Mouse (Mus musculus) fibroblast of lung, adult 2 months (primary cell): ENCODE results near the gene Ankrd23.
"Not testable (repeated sequence)": the region's sequence is repeated elsewhere in the genome, so short reads cannot be mapped to it uniquely, and the experiment has no call there.

Experiments used
- DNase-seq: peaks from one replicate; pipeline ENCODE4 v3.0.0-alpha.2; 2011; ENCODE audit warnings: low read depth

Gene Ankrd23

DNA sequence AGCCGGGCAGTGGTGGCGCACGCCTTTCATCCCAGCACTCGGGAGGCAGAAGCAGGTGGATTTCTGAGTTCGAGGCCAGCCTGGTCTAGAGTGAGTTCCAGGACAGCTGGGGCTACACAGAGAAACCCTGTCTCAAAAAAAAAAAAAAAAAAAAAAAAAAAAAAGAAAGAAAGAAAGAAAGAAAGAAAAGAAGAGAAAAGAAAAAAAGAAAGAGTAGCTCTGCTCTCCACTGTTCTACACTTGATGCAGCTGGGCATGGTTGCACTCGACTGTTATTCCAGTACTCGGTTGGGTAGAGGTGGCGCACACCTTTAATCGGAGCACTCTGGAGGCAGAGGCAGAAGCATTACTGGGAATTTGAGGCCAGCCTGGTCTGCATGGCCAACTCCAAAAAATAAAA is at the start of gene Ankrd23:
Ankrd23 (minus strand) TSS at position 101 of the 400 bp plus-strand sequence.
- not testable (repeated sequence) for DNase-seq

DNA sequence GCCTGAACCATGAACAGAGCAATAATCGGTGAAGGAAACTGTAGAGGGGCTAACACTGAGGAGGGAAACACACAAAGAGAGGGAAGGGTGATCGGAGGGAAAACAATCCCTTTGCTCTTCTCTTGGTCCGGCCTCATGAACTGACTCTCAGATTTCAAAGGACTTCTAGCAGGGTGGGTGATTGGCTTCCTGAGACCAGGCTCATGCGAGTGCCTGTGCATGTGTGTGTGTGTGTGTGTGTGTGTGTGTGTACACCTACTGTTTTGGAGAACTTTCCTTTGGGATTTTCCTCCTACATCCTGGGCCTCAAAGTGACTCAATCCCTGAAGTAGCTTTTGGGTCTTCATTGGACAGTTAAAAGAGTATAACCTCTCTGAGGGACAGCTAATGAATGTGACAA is 49.6 kb upstream of the Ankrd23 start:
- no peak for DNase-seq

DNA sequence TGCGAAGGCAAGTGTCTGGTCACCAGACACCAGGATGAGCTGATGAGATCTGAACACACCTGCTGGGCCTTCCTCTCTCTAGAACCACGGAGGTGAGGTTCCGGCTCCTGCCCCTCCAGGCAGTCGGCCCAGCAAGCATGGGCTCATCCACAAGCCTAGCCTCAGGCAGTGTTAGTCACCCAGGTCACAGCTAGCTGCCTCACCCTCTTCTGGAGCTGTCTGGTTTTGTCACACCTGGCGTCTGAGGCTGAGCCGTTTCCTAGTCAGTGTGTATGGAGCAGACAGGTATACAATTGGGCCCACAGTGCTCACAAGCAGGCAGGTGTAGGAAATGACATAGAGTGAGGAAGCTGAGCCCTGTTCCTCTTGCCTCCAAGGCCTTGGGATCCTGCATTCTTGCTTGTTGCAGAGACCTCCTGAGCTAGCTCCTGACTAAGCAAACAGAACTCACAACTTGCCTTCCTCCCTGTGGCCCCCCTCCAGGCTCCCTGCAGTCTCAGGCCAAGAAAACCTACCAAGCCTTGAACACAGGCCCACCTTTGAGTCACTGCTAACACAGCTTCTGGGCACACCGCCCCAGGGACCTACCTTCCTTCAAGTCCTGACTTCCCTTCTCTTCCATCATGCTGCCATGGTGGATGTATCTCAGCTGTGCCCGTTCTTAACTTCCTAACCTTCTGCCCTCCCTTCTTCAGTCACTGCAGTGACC is 46.9 kb upstream of the Ankrd23 start:
- DNase-seq = no peak

DNA sequence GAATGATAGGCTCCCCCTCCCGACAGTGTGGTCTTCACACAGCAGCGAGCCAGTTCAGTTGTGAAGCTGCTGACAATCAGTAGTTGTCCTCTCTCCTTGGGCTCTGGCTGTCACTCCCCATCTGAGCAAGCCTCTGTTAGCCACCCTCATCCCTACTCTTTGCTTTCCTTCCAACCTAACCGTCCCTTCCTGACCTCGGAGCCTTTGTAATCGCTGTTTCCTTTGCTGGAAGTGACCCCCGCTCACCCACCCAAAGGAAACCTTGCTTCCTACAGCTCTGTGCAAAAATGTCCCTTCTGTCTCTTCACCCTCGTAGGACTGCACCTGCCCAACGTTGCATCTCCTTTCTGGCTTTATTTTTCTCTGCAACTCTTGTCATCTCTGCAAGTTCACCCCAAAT is 45.5 kb upstream of the Ankrd23 start:
- no peak for DNase-seq

DNA sequence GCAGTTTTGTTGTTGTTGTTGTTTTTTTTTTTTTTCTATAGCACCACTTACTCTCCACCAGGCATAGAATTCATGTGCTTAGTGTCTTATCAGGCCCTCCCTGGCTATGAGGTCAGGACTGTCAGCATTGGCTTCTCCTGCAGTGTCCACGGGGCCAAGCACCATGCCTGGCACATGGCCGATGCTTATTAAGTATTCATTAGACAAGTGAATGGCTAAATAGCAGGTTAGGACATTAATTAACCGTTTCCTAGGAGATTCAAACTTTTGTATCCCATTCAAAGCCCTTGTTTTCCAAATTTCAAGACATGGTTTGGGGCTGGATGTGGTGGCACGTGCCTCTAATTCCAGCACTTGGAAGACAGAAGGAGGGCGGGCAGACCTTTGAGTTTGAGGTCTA is 44.6 kb upstream of the Ankrd23 start:
- no peak for DNase-seq

DNA sequence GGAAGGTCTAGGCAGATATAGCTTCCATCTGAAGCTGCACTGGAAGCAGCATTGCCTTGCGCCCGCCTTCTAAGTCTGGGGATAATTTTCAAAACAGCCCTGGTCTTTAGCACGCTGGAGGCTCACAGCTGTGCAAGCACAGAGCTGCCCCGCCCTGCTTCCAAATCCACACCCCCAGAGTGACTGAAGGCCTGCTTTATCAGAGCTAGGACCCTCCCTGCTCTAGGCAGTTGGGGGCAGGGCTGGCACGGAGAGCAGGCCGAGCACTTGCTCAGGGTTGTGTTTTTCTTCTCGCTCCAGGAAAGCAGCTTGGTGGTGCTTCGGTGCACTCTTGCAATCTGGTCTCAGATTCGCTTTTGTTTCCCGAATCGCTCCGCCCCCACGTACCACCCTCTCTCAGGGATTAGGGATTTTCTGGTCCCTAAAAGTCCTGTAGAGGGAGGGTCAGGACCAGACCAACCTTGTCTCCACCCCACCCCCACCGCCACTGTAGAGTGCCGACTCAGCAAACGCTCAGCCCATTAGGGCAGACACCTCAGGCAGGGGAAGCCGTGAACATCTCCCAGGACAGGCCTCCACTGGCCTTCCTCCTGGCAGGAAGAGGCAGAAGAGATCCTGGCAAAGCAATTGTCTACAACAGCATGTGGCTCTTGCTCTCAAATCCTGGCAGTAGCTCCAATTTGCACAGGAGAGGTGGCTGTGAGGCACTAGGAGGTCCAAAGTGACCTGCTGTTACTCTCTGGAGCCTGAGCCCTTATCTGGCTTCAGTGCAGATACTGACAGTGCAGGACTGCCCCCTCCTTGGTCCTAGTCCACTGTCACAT is 43.9 kb upstream of the Ankrd23 start:
- no peak for DNase-seq

DNA sequence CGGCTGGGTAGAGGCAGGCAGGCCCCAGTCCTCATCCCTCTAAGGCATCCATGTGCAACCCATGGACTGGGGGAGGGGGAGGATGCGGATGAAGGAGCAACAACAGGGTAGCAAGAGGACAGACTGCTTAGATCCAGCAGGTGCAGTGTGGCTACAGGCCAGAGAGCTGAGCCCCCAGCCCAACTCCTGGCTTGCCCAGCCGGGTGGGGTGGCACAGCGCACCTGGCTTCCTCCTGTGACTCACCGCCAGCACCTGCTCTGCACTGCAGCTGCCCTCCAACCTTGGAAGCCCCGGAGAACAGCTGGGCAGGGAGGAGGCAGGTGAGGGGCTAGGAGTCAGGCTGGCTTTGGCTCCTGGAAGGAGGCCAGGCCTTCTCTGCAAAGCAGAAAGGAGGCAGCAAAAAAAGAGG is 43.3 kb upstream of the Ankrd23 start:
- no peak for DNase-seq

DNA sequence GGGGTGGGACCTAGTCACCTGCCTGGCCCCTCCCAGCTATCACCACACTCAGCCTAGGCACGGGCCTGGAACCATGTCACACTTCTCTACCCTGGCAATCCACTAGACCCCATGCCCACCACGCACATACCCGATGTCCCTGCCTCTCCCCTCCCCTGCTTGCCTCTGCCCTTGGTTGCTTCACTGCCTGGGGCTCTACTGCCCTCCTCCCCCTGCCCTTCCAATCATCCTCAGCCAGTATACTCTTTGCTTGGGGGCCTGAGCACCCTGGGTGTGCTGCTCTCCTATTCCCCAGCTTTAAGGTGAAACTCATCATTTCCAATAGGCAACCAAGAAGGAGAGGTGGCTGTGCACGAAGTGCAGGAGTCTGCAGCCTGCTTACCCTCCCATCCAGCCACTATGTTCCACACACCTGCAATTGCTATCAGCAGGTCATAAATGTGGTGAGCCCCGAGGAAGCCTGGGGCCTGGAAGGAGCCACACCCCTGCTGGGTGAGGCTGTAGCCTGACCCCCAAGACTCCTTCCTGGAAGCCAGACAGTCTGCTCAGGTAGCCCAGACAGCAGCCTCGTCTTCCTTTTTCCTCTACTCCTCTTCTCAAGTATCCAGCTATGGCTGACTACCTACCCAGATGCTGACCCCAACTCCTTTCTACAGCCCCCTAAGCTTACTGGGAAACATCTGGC is 40.5 kb upstream of the Ankrd23 start:
- no peak for DNase-seq

DNA sequence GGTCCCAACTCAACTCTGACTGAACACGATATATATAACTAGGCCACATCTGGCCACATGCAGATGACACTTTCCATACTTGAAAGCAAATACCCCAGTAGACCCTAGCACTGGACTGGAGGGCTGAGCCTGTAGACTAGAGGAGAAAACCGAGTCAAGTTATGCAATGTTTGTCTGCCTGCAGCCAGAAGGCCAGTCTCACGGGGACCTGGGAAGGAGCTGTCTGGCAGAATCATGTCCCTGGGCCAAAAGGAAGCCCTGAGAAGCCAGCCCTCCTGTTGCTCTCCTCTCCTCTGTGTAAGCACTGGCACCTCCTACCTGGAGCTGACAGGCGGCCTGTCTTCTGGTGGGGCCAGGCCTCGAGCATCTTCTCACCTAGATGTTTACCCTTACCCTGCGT is 38.7 kb upstream of the Ankrd23 start:
- DNase-seq = no peak

DNA sequence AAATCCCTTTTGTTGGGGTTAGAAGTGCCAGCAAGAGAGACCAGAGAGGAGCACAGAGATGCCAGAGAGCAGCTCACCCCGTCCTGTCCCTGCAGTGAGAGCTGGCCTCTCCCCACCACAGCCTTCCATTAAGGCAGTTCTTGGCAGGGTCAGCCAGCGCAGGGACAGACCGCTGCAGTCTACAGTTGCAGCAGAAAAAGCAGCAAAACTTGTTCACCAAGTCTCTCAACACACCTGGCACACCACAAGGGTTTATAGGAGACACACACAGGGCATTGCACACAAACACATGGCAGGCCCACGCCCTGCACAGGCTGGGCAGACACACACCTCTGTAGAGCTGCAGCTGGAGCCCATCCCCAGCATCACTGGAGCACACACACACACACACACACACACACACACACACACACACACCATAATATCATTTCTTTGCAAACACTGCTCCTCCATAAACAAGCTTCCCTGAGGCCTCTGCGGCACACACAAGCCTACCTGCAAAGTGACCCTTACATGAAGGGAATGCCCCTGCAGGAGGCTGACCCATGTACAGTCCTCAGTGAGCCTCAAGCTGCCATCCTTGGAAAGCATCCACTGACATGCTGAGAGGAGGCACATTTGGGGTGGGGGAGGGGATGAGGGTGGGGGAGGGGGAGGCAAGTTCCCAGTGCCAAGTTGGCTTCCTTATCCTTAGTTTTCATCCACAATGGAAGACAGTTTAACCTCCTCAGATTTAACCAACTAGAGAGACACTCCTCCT is 37.7 kb upstream of the Ankrd23 start:
- DNase-seq = no peak

DNA sequence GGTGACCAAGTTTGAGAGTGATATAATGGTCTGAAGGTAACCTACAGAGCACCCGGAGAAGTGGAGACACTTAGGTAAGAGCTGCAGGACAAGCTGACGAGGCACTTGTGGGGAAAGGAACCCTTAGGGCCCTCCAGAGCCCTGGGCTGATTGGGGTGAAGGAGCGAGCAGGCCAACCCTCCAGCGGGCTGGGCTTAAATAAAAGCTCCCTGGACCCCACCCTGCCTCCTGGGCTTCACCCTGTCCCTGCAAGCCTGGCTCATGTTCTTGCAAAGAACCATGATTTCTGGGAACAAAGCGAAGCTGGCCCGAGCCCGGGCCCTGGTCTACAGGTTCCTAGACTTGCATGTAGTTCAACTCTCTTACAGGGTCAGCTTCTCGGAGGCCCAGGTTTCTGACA is 36.8 kb upstream of the Ankrd23 start:
- DNase-seq = no peak

DNA sequence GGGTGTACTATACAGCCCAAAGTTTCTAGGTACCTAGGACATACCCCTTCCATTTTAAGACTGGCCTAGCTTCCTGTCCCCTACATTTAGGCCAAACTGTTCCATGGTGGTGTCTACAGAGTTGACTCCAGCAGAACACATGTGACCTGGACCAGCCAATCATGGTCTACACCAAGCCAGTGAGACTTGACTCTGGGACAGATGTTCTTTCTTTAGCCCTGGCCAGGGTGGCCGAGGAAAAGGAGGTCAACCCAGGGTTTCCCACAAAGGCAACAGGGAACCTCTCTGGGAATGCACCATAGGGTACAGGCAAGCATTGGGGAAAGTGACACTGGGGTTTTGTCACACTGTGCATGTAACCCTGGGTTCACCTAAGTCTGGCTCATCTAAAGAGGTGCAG is 36.0 kb upstream of the Ankrd23 start:
- DNase-seq = no peak

DNA sequence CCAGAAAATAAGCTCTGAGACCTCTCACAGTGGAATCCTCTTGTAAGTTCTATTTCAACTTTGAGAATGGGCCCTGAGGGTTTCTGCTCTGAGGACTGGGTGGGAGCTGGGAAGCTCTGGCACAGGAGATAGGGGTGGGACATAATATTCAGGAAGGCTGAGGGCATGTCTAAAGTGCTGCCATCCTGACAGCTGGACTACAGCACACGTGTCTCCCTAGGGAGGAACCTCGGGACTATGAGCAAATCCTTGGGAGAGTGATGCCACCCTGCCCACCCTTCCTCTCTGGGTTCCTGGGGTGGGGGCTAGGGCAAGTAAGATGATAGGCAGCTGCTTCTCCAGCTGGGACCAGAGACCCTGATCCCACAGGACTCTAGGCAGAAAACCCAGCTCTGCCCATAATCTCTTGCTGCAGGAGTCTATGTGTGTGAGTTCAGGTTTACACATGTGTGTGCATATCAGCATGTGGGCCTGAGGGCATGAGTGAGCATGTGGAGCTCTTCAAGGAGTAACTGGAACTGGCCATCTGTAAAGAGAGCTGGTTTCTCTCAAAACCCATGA is 35.5 kb upstream of the Ankrd23 start:
- no peak for DNase-seq

DNA sequence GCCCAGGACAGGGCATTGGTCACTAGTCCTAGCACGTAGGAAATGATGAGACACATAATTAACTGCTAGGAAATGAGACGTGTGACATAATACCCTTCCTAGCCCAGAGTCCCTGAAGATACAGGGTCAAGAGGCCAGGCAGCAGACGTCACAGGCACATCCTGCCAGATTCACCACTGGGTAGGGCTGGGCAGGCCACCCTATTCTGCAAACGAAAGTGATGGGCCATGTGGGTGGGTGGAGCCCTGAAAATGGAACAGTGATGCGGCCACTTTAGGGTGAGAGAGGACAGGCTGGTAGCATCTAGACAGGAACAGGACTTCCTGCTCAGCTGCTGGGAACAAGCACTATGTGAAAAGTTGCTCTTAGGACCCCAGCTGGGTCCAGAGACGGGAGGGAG is 34.9 kb upstream of the Ankrd23 start:
- no peak for DNase-seq

DNA sequence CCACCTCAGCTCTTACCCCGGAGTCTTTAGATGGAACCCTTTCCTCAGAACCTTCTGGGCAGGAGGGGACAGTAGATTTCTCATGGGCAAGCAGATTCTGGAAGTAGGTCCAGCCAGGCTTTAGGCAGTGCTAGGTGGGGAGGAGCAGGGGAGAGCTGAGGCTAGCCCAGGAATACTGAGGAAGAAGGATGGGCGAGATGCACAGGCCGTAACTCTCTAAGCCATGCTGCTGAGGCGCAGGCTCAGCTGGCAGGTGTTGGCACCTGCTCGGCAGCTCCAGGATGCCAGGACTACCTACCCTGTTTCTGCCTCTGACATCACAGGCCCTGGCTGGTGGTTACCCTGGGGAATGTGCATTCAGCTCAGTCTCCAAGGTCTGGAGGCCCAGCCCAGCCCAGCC is 33.6 kb upstream of the Ankrd23 start:
- no peak for DNase-seq

DNA sequence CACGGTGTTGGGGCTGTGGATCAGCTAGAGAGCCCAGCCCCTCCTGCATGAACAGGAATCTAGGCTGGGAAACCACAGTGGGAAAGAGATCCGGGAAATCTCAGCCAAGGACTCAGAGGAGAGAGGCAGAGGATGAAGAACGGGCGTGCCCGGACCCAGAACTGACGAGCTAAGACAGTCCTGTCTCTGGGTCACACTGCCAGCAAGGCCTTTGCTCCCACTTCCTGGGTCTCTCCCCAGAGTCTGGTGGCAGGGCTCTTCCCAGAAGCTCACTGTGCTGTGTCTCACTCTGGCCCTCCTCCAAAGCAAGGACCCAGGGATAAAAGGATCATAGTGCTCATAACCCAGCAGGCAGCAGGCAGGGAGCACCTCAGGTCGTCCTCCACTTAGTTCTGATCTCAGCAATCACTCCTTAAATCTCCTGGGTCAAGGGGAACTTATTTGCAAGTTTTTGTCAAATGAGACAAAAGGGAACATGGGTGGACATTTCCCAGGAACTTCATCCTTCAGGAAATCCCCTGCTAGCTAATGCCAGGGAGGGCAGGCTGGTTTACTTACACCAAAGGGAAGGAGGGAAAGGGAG is 33.1 kb upstream of the Ankrd23 start:
- no peak for DNase-seq

DNA sequence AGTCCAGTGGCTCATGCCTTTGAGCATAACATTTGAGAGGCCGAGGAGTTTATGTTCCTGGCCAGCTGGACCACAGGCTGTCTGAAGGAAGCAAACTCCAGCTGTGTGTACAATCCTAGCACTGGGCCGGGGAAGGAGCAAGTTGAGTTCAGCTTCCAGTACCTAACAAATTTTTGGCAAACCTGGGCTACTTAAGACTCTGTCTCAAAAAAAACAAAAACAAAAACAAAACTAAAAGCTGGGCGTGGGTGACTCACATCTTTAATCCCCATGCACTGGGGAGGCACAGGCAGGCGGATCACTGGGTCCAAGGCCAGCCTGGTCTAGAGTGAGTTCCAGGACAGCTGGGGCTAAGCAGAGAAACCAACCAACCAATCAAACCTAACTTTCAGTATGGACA is 32.1 kb upstream of the Ankrd23 start:
- no peak for DNase-seq

DNA sequence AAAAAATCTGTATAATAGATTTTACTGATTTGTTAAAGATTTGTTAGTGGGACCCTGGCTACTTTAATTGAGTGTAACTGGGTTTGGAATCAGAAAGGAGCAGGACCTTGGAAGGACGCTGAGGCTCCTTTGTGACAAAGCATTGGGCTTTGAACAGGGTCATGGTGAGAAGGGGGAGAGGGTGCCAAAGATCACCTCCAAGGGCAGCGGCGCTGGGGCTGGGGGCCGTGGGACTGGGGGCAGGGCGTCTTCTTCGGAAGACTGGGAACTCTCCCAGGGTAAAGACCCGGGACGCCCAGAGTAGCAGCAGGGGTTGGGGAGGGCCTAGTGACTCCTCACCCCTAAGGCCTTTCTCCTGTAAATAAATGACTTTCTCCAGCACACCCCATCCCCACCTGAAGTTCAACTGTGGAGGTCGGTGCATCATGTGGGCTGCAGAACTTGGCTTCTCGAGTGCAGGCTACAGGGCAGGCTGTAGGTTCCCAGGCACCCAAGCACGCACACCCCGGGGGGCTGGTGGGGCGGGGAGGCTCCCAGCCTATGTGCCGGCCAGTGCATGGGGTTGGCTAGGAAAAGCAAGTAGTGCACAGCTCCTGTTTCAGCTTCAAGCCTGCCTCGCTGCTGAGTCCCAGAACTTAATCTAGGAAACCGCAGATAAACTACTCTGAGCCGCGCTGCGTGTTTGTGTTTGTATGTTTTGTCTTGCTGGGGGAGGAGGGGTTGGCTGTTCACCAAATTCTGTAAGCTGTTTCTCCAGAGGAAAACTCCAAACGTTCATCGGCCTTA is 31.3 kb upstream of the Ankrd23 start:
- DNase-seq = no peak

DNA sequence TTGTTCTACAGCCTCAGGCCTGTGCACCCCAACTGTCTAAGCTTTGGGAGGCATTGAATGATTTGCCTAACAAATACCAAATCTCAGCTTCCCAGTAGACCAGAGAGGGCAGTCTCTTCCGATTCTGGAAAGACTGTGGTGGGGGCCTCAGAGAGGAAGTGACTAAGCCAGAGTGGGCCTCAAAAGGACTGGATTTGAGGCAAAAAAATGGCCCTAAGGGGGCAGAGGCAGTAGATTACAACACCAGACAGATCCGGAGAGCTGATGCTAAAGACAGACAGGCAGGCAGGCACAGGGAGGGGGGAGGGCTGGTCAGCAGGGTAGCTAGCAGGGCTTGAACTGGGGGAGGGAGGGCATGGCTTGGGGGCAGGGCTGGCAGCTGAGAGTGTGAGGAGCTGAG is 29.7 kb upstream of the Ankrd23 start:
- DNase-seq = no peak

DNA sequence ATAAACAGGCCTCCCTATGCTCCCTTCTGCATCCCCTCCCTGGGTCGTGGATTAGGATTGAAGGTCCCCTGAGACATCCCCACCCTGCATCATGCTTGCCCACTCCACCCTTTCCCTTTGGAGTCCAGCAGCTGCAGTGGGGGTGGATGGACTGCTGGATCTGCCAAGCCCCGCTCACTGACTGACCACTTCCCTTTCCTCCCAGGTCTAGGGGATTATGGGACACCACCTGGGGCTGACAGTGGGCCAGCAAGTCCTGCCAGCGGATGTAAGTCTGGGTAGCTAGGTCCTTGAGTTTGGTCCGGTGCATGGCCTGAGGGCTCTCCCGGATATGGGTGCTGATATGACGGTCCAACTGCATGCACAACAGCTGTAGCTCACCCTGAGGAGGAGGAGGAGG is 27.4 kb upstream of the Ankrd23 start:
- no peak for DNase-seq

DNA sequence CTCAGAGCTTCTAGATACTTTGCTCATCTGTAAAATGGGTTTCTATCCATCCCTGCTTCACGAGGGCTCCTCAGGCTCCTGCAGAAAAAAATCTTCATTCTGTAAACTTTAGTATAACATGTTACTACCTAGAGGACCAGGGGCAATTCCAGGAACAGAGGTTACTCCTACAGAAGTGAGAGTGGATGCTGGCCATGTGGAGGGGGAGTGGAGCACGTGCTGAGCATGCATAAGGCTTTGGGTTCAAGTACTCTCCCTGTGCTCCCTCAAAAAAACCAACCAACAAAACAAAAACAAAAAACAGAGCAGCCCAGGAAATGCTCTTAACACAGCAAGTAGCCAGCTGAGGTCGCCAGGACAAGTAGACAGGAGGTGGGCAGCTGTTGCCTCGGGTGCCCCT is 26.9 kb upstream of the Ankrd23 start:
- DNase-seq = no peak
